Mouse (Mus musculus) sigmoid colon, adult 10 weeks (tissue): ENCODE measurements around the gene Pnpla2. TPM values are rescaled to one million over a fixed set of nuclear protein-coding genes. Genes with fewer than 3 reads are reported as not detected.

Experiments used
- polyA plus RNA-seq: library from polyadenylated mRNA; stranded (reverse); fragments of 350-450 nt; fragmentation: Illumina TruSeq; extraction: RNeasy Lipid Tissue Mini Kit (QIAGEN cat#74804); gene quantifications from one replicate; pipeline ENCODE4 v1.2.3, GENCODE M21; 2014; ENCODE audit warnings: low read depth, low replicate concordance

The Pnpla2 gene
- polyA plus RNA-seq = 3.7 TPM

DNA sequence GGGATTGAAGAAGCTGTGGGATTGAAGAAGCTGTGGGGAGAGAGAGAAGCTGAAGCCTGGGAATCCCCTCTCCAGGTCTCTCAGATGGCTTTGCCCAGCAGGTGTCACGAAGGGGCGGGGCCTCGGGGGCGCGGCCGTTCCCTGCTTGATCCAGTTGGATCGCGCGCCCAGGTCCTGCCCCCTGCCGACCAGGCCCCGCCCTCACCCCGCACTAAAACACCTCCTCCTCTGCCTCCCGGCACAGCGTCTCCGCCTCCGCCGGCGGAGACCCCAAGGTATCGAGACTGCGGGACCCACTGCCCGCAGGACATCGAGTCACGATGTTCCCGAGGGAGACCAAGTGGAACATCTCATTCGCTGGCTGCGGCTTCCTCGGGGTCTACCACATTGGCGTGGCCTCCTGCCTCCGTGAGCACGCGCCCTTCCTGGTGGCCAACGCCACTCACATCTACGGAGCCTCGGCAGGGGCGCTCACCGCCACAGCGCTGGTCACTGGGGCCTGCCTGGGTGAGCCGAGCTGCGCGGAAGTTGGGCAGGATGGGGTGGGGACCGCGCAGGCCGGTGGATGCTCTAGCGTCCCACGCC lies at the start of gene Pnpla2:
Gene Pnpla2, plus strand, starts transcription at position 232 of the 585 bp plus-strand sequence.

GRCm38 (mm10) chr7:141413809-141414584 lies 41.0 kb upstream of the Pnpla2 start, which contains the start of gene Gatd1:
TSS of gene Gatd1 (minus strand) at chr7:141414136.

GRCm38 (mm10) chr7:141429310-141429709 lies 25.7 kb upstream of the Pnpla2 start, which contains the start of gene Cend1:
TSS of gene Cend1 (minus strand) at chr7:141429491.

GRCm38 (mm10) chr7:141437178-141438120 lies 17.5 kb upstream of the Pnpla2 start, which contains the start of gene Slc25a22:
TSS of gene Slc25a22 (minus strand) at chr7:141437892.

DNA sequence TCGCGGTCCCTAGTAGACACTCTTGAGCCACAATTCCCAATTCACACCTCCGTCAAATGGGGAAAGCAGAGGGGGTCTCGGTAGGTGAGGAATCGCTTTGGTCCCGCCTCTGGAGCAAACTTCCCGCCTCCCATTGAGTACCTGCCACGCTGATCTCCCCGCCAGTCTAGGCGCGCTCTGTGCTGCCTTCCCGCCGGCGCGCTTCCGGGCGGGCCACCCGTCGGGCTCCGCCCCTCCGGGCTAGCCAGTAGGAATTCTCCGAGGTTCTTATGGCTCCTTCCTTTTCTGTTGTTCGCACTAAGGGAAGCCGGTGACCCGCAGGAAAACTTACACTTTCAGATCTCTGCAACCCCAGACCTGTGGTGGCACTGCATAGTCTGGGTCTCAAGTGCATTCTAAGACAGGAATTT lies 11.2 kb upstream of the Pnpla2 start, which contains the start of gene Pidd1:
Gene Pidd1, minus strand, starts transcription at position 198 of the 410 bp plus-strand sequence.

GRCm38 (mm10) chr7:141447110-141447991 lies 7.6 kb upstream of the Pnpla2 start, which contains the start of gene Rplp2:
TSS of gene Rplp2 (plus strand) at chr7:141447370.

DNA sequence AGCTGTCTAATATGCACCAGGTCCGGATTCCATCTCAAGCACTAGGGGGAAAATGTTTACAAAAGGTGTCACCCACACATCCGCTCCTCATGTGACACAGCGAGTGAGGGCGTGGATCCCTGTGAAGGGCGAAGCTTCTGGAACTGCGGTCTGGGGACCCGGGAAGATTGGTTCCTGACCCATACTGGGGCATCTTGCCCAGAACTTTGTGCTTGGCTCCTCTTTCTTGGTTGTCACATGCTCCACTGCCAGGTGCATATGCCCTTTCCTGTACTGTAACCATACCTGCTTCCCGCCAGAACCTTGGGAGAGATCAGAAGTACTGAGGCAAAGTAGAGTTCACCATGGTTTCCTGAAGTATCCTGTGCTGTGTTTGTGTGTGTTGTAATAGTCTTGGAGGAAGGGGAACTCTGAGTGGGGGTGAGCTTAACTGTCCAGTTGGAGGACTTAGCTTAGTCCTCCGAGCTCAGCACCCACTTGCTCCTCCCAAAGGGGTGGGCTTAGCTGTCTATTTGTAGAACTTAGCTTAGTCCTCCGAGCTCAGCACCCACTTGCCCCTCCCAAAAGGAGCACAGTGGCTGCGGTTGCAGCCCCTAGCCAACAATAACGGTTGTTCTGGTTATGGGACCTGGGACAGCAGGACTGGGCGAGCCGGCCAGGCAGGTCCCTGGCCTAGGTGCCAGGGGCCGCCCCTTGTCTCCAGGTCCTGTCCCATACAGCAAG lies 5.6 kb downstream of the Pnpla2 start, which contains the start of gene Cracr2b:
Gene Cracr2b, plus strand, starts transcription at position 704 of the 723 bp plus-strand sequence.

GRCm38 (mm10) chr7:141467230-141468030 lies 12.4 kb downstream of the Pnpla2 start, which contains the start of gene Cd151:
TSS of gene Cd151 (plus strand) at chr7:141467392.

GRCm38 (mm10) chr7:141475011-141475804 lies 20.2 kb downstream of the Pnpla2 start, which contains the start of the genes Polr2l and Tspan4:
TSS of gene Polr2l (minus strand) at chr7:141475132.
TSS of gene Tspan4 (plus strand) at chr7:141475240.

Other genes with a start within 250 kb of the Pnpla2 start
- 0.66 TPM for gene Lmntd2, start 241.1 kb upstream of the Pnpla2 start, polyA plus RNA-seq
- gene Rassf7, start 239.3 kb upstream of the Pnpla2 start, polyA plus RNA-seq = 12.7 TPM
- 19.9 TPM for gene Phrf1, start 226.4 kb upstream of the Pnpla2 start, polyA plus RNA-seq
- 74.8 TPM for gene Irf7, start 188.7 kb upstream of the Pnpla2 start, polyA plus RNA-seq
- 135 TPM for gene Cdhr5, start 178.4 kb upstream of the Pnpla2 start, polyA plus RNA-seq
- not detected for gene Sct, start 176.1 kb upstream of the Pnpla2 start, polyA plus RNA-seq
- gene Drd4, start 163.2 kb upstream of the Pnpla2 start, polyA plus RNA-seq = not detected
- gene Deaf1, start 127.5 kb upstream of the Pnpla2 start, polyA plus RNA-seq = 1.6 TPM
- gene Tmem80, start 127.5 kb upstream of the Pnpla2 start, polyA plus RNA-seq = 17.6 TPM
- gene Eps8l2, start 116.3 kb upstream of the Pnpla2 start, polyA plus RNA-seq = 14.2 TPM
- 19.4 TPM for gene Taldo1, start 63.0 kb upstream of the Pnpla2 start, polyA plus RNA-seq
- 10.9 TPM for gene Gatd1, start 41.1 kb upstream of the Pnpla2 start, polyA plus RNA-seq
- 1.3 TPM for gene Cend1, start 25.7 kb upstream of the Pnpla2 start, polyA plus RNA-seq
- 1.7 TPM for gene Slc25a22, start 17.3 kb upstream of the Pnpla2 start, polyA plus RNA-seq
- gene Pidd1, start 11.2 kb upstream of the Pnpla2 start, polyA plus RNA-seq = 0.28 TPM
- 29.5 TPM for gene Rplp2, start 7.8 kb upstream of the Pnpla2 start, polyA plus RNA-seq
- gene Cracr2b, start 5.9 kb downstream of the Pnpla2 start, polyA plus RNA-seq = 1.9 TPM
- gene Cd151, start 12.2 kb downstream of the Pnpla2 start, polyA plus RNA-seq = 35.4 TPM
- gene Polr2l, start 19.9 kb downstream of the Pnpla2 start, polyA plus RNA-seq = 0.79 TPM
- 0.79 TPM for gene Tspan4, start 20.0 kb downstream of the Pnpla2 start, polyA plus RNA-seq
- 4.4 TPM for gene Chid1, start 84.7 kb downstream of the Pnpla2 start, polyA plus RNA-seq
- 59.0 TPM for gene Ap2a2, start 107.0 kb downstream of the Pnpla2 start, polyA plus RNA-seq
- 0.13 TPM for gene Muc6, start 200.1 kb downstream of the Pnpla2 start, polyA plus RNA-seq
- 6,492 TPM for gene Muc2, start 235.1 kb downstream of the Pnpla2 start, polyA plus RNA-seq